Mouse (Mus musculus): ENCODE measurements at regions not wholly inside any gene's neighbourhood (a gene's known extent, or its start where the extent isn't known, plus 50 kb on each side); places are given as distances from the start of the nearest gene placed in this dataset.

DNA sequence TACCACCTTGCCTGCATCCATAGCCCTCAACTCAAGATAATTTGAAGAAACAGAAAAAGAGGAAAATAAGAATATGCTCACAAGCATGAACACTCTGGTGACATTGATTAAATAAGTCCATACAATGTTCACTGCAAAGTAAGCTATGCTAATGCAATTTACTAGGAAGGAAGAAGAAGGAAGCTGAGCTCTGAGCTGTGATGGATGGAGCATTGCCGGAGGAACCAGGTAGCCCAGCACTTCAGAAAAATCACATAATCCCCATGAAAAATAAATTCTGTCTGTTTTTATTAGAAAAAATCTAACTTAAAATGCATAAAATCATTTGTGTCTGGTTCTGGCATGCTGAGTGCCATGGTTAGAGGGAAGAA, 105.4 kb upstream of the Adgrl4 start:
- TF ChIP-seq POLR2A (IDR thresholded peaks at IDR 0.05; ENCODE audit: insufficient read depth, low read depth, low read length) (no peak), CTCF (IDR thresholded peaks at IDR 0.05; ENCODE audit: insufficient read depth, low read depth, low read length) (no peak)

Measured in olfactory bulb, adult 2 months (tissue).